Mouse (Mus musculus): Measurements from ENCODE around the gene Myh7b. TPM values are rescaled to one million over a fixed set of nuclear protein-coding genes. Genes with fewer than 3 reads are reported as not detected.

Gene Myh7b
- total and polyA plus RNA-seq, 3 experiments = 2.2 to 5.9 TPM; not detected in 1

DNA sequence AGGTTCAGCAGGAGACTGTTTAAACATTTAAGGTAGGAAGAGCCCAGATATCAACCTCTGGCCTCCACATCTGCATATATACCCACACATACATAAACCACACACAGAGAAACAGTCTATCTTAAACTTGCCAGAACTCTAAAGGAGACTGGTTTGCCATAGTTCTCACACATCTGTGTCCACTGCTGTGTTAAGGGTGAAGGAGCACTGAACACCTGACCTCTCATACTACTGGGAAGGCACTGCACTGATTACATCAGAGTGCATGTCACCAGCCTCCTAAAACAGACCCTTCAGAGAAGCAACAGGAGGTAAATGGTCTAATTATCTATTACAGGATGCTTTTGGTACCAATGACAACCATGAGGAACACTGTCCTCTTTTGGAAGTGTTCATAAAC is 25.9 kb downstream of the Myh7b start:
- Histone ChIP-seq H3K27me3 (ENCODE audit: control insufficient read depth in 1 of 2, insufficient read depth in 2 of 2, low read length in 2 of 2) (no peaks in the 10 kb centered on the region), H3K9ac (ENCODE audit: control insufficient read depth, low read depth, low read length, poor library complexity, severe bottlenecking) (no peak overlapping the region), H3K27ac (ENCODE audit: control insufficient read depth, low read depth, low read length) (no peak overlapping the region), H3K4me3 (ENCODE audit: control insufficient read depth in 1 of 2, insufficient read depth in 1 of 2, low read depth in 2 of 2, low read length in 2 of 2) (no peak overlapping the region), H3K36me3 (ENCODE audit: control insufficient read depth in 1 of 2, insufficient read depth in 2 of 2, low read length in 2 of 2) (peaks cover 0 to 2% of the 10 kb centered on the region in 2 experiments; a peak in 1 of 4 replicates), H3K9me3 (replicated peaks; ENCODE audit: insufficient read depth, low read length) (no peaks in the 10 kb centered on the region), H3K79me2 (ENCODE audit: control insufficient read depth, insufficient read depth, low read length, poor library complexity) (no peaks in the 10 kb centered on the region), H3K4me1 (ENCODE audit: control insufficient read depth in 1 of 2, insufficient read depth in 2 of 2, low read length in 2 of 2) (no peaks in the 10 kb centered on the region)
- DNase-seq (ENCODE audit: low read depth, low spot score) = no peak
- no peak for TF ChIP-seq POLR2A (IDR thresholded peaks at IDR 0.05; ENCODE audit: control insufficient read depth in 1 of 2, insufficient read depth in 1 of 2, low read depth in 1 of 2, low read length in 2 of 2, poor library complexity in 1 of 2)
- TF ChIP-seq CHD2 (IDR thresholded peaks at IDR 0.05; ENCODE audit: low read length) = no peak
- TF ChIP-seq NELFE (IDR thresholded peaks at IDR 0.05; ENCODE audit: low read depth, low read length) = no peak

DNA sequence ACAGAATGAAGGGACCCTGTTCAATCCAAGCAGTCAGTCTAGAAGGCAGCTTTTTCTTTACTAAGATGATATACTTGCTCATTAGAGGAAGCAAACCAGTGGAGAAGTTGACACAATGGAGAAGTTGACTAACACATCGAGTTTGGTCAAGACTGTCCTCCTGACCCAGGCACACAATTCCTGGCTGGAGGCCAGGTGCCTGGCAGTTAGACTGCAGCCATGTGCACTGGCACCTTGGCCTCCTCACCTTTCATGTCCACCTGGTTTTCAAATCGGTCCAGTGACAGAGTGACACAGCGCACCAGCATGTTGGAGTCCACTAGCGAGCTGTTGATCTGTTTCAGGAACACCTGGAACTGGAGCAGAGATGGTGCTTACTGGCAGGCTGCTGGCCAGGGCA is 26.4 kb downstream of the Myh7b start:
- Histone ChIP-seq H3K27me3 (ENCODE audit: control insufficient read depth in 1 of 2, insufficient read depth in 2 of 2, low read length in 2 of 2) (no peaks in the 10 kb centered on the region), H3K79me2 (ENCODE audit: control insufficient read depth, insufficient read depth, low read length, poor library complexity) (no peaks in the 10 kb centered on the region), H3K4me1 (ENCODE audit: control insufficient read depth in 1 of 2, insufficient read depth in 2 of 2, low read length in 2 of 2) (no peaks in the 10 kb centered on the region), H3K27ac (ENCODE audit: control insufficient read depth, low read depth, low read length) (no peak overlapping the region), H3K9me3 (replicated peaks; ENCODE audit: insufficient read depth, low read length) (no peaks in the 10 kb centered on the region), H3K36me3 (ENCODE audit: control insufficient read depth in 1 of 2, insufficient read depth in 2 of 2, low read length in 2 of 2) (peaks cover 0 to 2% of the 10 kb centered on the region in 2 experiments; a peak in 1 of 4 replicates), H3K4me3 (ENCODE audit: control insufficient read depth in 1 of 2, insufficient read depth in 1 of 2, low read depth in 2 of 2, low read length in 2 of 2) (no peak overlapping the region), H3K9ac (ENCODE audit: control insufficient read depth, low read depth, low read length, poor library complexity, severe bottlenecking) (no peak overlapping the region)
- TF ChIP-seq SMC3 (IDR thresholded peaks at IDR 0.05; ENCODE audit: low read depth, low read length) (no peak), KAT2A (conservative IDR thresholded peaks at IDR 0.05; ENCODE audit: low read depth, low read length) (no peak), ELF1 (IDR thresholded peaks at IDR 0.05; ENCODE audit: low read depth, low read length) (no peak), ZC3H11A (IDR thresholded peaks at IDR 0.05; ENCODE audit: low read depth, low read length) (no peak), RCOR1 (IDR thresholded peaks at IDR 0.05; ENCODE audit: low read depth, low read length) (no peak), MYB (IDR thresholded peaks at IDR 0.05; ENCODE audit: low read depth, low read length) (no peak), MEF2A (IDR thresholded peaks at IDR 0.05; ENCODE audit: extremely low read depth, insufficient replicate concordance, low read depth, low read length, poor library complexity, severe bottlenecking) (no peak), MAFK (IDR thresholded peaks at IDR 0.05; ENCODE audit: borderline replicate concordance, low read depth, low read length) (no peak), MAX (IDR thresholded peaks at IDR 0.05; ENCODE audit: low read length) (no peak), GATA1 (IDR thresholded peaks at IDR 0.05; ENCODE audit: low read depth, low read length) (no peak), UBTF (IDR thresholded peaks at IDR 0.05; ENCODE audit: borderline replicate concordance, insufficient read depth, low read depth, low read length) (no peak), ZMIZ1 (IDR thresholded peaks at IDR 0.05; ENCODE audit: low read depth, low read length) (no peak), RAD21 (IDR thresholded peaks at IDR 0.05; ENCODE audit: low read depth, low read length) (no peak), USF2 (IDR thresholded peaks at IDR 0.05; ENCODE audit: borderline replicate concordance in 1 of 2, insufficient read depth in 1 of 2, low read depth in 1 of 2, low read length in 2 of 2) (no peak), MYC (IDR thresholded peaks at IDR 0.05; ENCODE audit: low read depth, low read length) (no peak), NRF1 (IDR thresholded peaks at IDR 0.05; ENCODE audit: insufficient read depth, low read depth, low read length, poor library complexity, severe bottlenecking) (no peak), CHD1 (IDR thresholded peaks at IDR 0.05; ENCODE audit: low read depth, low read length) (no peak)
- no peak for DNase-seq (ENCODE audit: low read depth, low spot score)
